In genomic region chr16:6889221-6889620, GRCm38 (mm10) we compare ENCODE assay signal across 11 mouse cellular contexts.
DNase-seq lines count a peak whose midpoint lies in the region; ATAC-seq and TF ChIP-seq lines count a peak whose summit lies in the region.
"Had no signal": no experiment of that assay in that cellular context is flagged by ENCODE, and none has a peak within 500 bp of the region (broad histone marks: within the 10 kb centered on the region; RNA-seq: fewer than 3 reads in every experiment).

No protein-coding gene starts in this region.

- TF ChIP-seq CTCF in liver, postnatal 0 days (IDR thresholded peaks at IDR 0.05; ENCODE audit: low read depth) = no peak

- no peaks in the 10 kb centered on the region for H3K27me3 ChIP-seq in liver, postnatal 0 days (ENCODE audit: insufficient read depth, low read length)
- H3K27me3 ChIP-seq: CH12.LX; stomach, embryonic 15.5 days had no signal

- no peak for TF ChIP-seq EP300 in liver, postnatal 0 days (IDR thresholded peaks at IDR 0.05; ENCODE audit: low read depth)

- no peak overlapping the region for H3K4me3 ChIP-seq in liver, postnatal 0 days (ENCODE audit: low read depth, low read length)
- H3K4me3 ChIP-seq: stomach, embryonic 15.5 days had no signal

- H3K27ac ChIP-seq in liver, postnatal 0 days (ENCODE audit: low read depth) = no peak overlapping the region
- H3K27ac ChIP-seq: stomach, embryonic 15.5 days had no signal

- H3K9me3 ChIP-seq in liver, postnatal 0 days (ENCODE audit: low read length) = no peaks in the 10 kb centered on the region
- H3K9me3 ChIP-seq: stomach, embryonic 15.5 days had no signal

- H3K4me2 ChIP-seq in liver, postnatal 0 days (ENCODE audit: low read depth, low read length) = no peak overlapping the region
- H3K4me2 ChIP-seq: stomach, embryonic 15.5 days had no signal

- H3K36me3 ChIP-seq in liver, postnatal 0 days (replicated peaks; ENCODE audit: insufficient read depth, low read length) = no peaks in the 10 kb centered on the region
- H3K36me3 ChIP-seq: stomach, embryonic 15.5 days had no signal

- WGBS in liver, postnatal 0 days (ENCODE audit: insufficient replicate concordance) = 23% methylated on average over 4 of the region's 4 CpGs

- no peaks in the 10 kb centered on the region for H3K4me1 ChIP-seq in liver, postnatal 0 days (ENCODE audit: insufficient read depth)
- H3K4me1 ChIP-seq: stomach, embryonic 15.5 days had no signal

- no peak overlapping the region for H3K9ac ChIP-seq in liver, postnatal 0 days (replicated peaks)
- H3K9ac ChIP-seq: stomach, embryonic 15.5 days had no signal

- ATAC-seq in frontal cortex, adult (ENCODE audit: low TSS enrichment) = peak; percentile 96
- ATAC-seq in liver, postnatal 0 days = no peak
- ATAC-seq: forebrain, embryonic 14.5 days had no signal

- DNase-seq in frontal cortex, postnatal 14 days (ENCODE audit: low spot score in 2 of 2) = no peak
- DNase-seq in right cerebral cortex, adult 2 months (ENCODE audit: low spot score in 2 of 2) = peak; percentile 49 to 50
- no peak for DNase-seq in right cerebral cortex, postnatal 4 days
- peak; percentile 12 to 15 for DNase-seq in kidney, postnatal 4 days
- DNase-seq in right cerebral cortex, postnatal 36 days (ENCODE audit: low spot score in 2 of 2) = peak; percentile 38 to 69
- no peak for DNase-seq in liver, postnatal 0 days
- DNase-seq in gastrocnemius, postnatal 4 days (ENCODE audit: low spot score in 2 of 2) = no peak

Comparison
In these comparisons a context has a peak if more than half of its experiments do, and no peak if none do; other contexts are left out.
1. DNase-seq: peak in right cerebral cortex, adult 2 months (2 of 2), kidney, postnatal 4 days (2 of 2) and right cerebral cortex, postnatal 36 days (2 of 2); none in frontal cortex, postnatal 14 days (0 of 2), right cerebral cortex, postnatal 4 days (single experiment), liver, postnatal 0 days (single experiment) and gastrocnemius, postnatal 4 days (0 of 2).